Mouse (Mus musculus): Measurements from ENCODE around the gene Ptger2.

Gene Ptger2

DNA sequence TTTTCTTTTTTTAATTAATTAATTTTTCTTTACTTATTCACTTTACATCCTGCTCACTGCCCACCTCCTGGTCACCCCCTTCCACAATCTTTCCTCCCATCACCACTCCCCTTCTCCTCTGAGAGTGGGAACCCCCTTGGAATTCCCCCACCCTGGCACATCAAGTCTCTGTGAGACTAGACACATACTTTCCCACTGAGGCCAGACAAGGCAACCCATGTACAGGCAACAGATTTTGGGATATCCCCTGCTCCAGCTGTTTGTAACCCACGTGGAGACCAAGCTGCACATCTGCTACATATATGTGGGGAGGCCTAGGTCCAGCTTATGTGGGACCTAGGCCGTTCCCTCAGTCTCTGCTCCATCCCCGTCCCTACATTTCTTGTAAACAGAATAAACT lies 46.3 kb downstream of the Ptger2 start:
- Histone ChIP-seq H3K27me3 (ENCODE audit: insufficient read depth, low read length) (no peaks in the 10 kb centered on the region), H3K36me3 (ENCODE audit: insufficient read depth, low read length) (no peaks in the 10 kb centered on the region), H3K9me3 (ENCODE audit: low read length) (no peaks in the 10 kb centered on the region), H3K4me1 (replicated peaks; ENCODE audit: low read depth, low read length) (no peaks in the 10 kb centered on the region), H3K4me3 (replicated peaks; ENCODE audit: low read length) (no peak overlapping the region)
- TF ChIP-seq POU5F1 (IDR thresholded peaks at IDR 0.05; ENCODE audit: borderline replicate concordance, low read length) (no peak), NANOG (IDR thresholded peaks at IDR 0.05; ENCODE audit: borderline replicate concordance, low read length) (no peak), CTCF (conservative IDR thresholded peaks at IDR 0.05; ENCODE audit: low read length) (no peak)

DNA sequence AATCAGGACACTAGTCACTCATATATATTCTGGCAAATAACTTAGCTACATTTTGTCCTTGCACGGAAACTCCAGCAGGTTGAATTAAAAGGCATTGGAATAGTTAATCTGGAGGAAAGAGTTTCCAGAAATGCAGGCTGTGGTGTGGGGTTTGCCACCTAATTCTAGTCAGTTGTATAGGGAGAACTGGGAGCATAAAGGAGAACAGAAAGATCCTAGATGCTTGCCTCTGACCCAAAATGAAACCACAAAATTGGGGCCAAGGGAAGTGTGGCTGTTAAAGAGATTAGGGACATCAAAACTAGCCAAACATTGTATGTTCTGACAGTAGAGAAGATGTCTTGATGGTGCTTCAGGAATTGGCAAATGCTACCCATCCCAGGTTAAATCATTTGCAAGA lies 48.6 kb downstream of the Ptger2 start:
- no peaks in the 10 kb centered on the region for H3K27me3 ChIP-seq (ENCODE audit: insufficient read depth, low read length)
- no peak for TF ChIP-seq NANOG (IDR thresholded peaks at IDR 0.05; ENCODE audit: borderline replicate concordance, low read length)
- H3K4me3 ChIP-seq (replicated peaks; ENCODE audit: low read length), result no peak overlapping the region
- H3K36me3 ChIP-seq (ENCODE audit: insufficient read depth, low read length), result no peaks in the 10 kb centered on the region
- H3K4me1 ChIP-seq (replicated peaks; ENCODE audit: low read depth, low read length), result no peaks in the 10 kb centered on the region
- H3K9me3 ChIP-seq (ENCODE audit: low read length), result no peaks in the 10 kb centered on the region

DNA sequence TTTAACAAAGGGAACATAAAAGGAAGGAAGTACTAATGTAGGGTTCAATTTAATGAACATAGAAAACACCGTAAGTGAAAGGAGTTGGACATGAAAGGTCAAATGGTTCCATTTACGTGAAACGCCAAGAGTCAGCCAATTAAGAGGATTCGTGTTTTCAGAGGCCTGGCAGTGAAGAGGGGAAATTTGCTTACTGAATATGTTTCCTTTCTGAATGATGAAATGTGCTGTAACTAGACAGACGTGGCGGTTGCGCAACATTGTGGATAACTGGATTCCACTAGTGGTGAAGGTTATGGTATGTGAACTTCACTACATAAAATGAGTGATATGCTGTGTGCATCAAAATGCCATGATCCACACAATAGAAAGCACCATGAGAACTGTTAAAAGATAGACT lies 50.1 kb downstream of the Ptger2 start:
- H3K4me3 ChIP-seq (replicated peaks; ENCODE audit: low read length), result no peak overlapping the region
- H3K27me3 ChIP-seq (ENCODE audit: insufficient read depth, low read length), result no peaks in the 10 kb centered on the region
- TF ChIP-seq NANOG (IDR thresholded peaks at IDR 0.05; ENCODE audit: borderline replicate concordance, low read length), result no peak
- no peak for TF ChIP-seq CTCF (conservative IDR thresholded peaks at IDR 0.05; ENCODE audit: low read length)
- TF ChIP-seq POU5F1 (IDR thresholded peaks at IDR 0.05; ENCODE audit: borderline replicate concordance, low read length), result no peak
- no peaks in the 10 kb centered on the region for H3K36me3 ChIP-seq (ENCODE audit: insufficient read depth, low read length)
- H3K4me1 ChIP-seq (replicated peaks; ENCODE audit: low read depth, low read length), result no peaks in the 10 kb centered on the region
- H3K9me3 ChIP-seq (ENCODE audit: low read length), result no peaks in the 10 kb centered on the region

DNA sequence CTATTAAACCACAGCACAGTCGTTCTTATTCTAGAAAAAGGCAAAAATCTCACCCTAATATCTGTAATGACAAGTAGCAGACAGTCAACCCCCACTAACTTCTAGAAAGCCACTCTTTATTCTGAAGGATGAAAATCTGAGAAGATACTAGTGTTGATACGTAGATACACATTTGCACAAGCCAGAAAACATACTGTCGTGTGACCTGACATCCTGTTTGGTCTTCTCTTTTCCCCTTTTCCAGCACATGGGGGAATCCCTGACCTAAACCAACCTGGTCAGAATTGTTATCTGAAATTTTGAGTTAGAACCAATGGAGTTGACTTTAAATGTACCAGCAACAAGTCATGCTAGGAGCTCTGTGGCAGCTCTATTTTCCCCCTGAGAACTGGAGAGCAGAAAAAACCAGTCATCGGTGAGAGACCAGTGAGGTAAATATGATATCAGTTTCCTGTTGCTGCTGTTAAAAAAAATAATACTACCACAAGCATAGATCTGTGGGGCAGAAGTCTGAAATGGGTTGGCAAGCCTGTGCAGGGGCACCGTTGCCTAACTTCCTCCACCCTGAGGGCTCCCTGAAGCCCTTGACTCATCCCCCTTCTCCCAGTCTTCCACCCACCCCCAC lies 53.0 kb downstream of the Ptger2 start:
- Histone ChIP-seq H3K4me1 (replicated peaks; ENCODE audit: low read depth, low read length) (no peaks in the 10 kb centered on the region), H3K36me3 (ENCODE audit: insufficient read depth, low read length) (no peaks in the 10 kb centered on the region), H3K27me3 (ENCODE audit: insufficient read depth, low read length) (no peaks in the 10 kb centered on the region), H3K4me3 (replicated peaks; ENCODE audit: low read length) (no peak overlapping the region), H3K9me3 (ENCODE audit: low read length) (no peaks in the 10 kb centered on the region)
- TF ChIP-seq CTCF (conservative IDR thresholded peaks at IDR 0.05; ENCODE audit: low read length) (no peak), POU5F1 (IDR thresholded peaks at IDR 0.05; ENCODE audit: borderline replicate concordance, low read length) (no peak), NANOG (IDR thresholded peaks at IDR 0.05; ENCODE audit: borderline replicate concordance, low read length) (no peak)

DNA sequence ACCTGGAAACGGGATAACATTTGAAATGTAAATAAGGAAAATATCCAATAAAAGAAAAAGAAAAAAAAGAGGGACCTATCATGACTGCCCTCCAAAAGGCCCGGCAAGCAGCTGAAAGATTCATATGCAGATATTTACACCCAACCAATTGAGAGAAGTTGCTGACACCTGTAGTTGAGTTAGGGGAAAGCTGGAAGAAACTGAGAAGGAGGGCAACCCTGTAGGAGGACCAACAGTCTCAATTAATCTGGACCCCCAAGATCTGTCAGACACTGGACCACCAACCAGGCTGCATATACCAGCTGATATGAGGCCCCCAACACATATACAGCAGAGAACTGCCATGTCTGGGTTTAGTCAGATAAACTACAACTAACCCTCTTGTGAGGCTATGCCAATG lies 60.1 kb downstream of the Ptger2 start:
- no peaks in the 10 kb centered on the region for H3K9me3 ChIP-seq (ENCODE audit: low read length)
- no peaks in the 10 kb centered on the region for H3K4me1 ChIP-seq (replicated peaks; ENCODE audit: low read depth, low read length)
- TF ChIP-seq POU5F1 (IDR thresholded peaks at IDR 0.05; ENCODE audit: borderline replicate concordance, low read length), result no peak
- no peak for TF ChIP-seq CTCF (conservative IDR thresholded peaks at IDR 0.05; ENCODE audit: low read length)
- TF ChIP-seq NANOG (IDR thresholded peaks at IDR 0.05; ENCODE audit: borderline replicate concordance, low read length), result no peak
- H3K4me3 ChIP-seq (replicated peaks; ENCODE audit: low read length), result no peak overlapping the region
- no peaks in the 10 kb centered on the region for H3K36me3 ChIP-seq (ENCODE audit: insufficient read depth, low read length)
- no peaks in the 10 kb centered on the region for H3K27me3 ChIP-seq (ENCODE audit: insufficient read depth, low read length)

DNA sequence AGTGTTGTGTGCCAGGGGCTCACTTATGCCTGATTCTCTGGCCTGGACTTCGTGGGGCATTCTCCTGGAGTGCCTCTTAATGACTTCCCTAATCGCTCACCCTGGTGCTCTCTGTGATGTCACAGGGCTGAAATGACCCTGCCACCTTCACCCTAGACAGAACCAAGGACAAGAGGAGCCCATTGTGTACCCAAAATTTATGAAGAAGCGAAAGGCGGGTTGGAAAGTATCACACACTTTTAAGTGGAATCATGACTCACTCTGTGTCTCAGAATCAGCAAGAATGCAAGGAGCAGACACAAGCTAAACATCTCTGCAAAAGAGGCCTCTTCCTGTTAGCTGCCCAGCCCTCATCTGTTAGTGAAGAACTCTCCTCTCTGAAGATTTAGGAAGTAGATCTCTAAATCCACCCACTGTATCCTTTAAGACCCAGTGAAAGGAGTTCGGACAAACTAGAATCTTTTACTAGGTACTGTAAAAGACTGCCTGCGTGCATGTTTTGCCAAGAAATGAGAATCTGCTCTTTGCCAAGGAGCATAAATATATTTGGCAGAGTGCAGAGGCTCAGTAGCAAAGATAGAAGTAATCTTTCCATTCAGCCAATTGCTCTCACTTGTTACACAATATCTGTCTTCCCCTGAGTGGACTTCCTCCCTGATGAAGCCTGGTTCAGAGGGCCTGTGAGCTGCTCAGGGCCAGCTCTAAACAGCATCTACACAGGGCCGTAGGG lies 61.9 kb downstream of the Ptger2 start:
- TF ChIP-seq CTCF (conservative IDR thresholded peaks at IDR 0.05; ENCODE audit: low read length), result no peak
- TF ChIP-seq POU5F1 (IDR thresholded peaks at IDR 0.05; ENCODE audit: borderline replicate concordance, low read length), result no peak
- no peak for TF ChIP-seq NANOG (IDR thresholded peaks at IDR 0.05; ENCODE audit: borderline replicate concordance, low read length)
- no peaks in the 10 kb centered on the region for H3K9me3 ChIP-seq (ENCODE audit: low read length)
- no peaks in the 10 kb centered on the region for H3K36me3 ChIP-seq (ENCODE audit: insufficient read depth, low read length)
- no peaks in the 10 kb centered on the region for H3K4me1 ChIP-seq (replicated peaks; ENCODE audit: low read depth, low read length)
- no peak overlapping the region for H3K4me3 ChIP-seq (replicated peaks; ENCODE audit: low read length)
- H3K27me3 ChIP-seq (ENCODE audit: insufficient read depth, low read length), result no peaks in the 10 kb centered on the region

DNA sequence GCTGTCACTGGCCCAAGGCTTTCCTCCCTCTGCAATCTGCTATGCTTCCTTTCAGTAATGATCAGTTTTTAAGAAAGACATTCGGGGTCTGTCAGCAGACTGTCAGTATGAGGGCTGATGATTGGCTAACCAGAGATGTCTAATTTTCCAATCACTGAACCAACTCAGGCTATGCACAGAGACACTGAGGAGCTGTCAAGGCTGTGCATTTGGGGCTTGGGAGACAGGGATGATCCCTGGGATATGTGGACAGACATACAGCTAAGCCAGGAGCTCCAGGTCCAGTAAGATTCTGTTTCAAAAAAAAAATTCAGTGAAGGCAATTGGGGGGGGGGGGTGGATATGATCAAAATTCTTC lies 62.4 kb downstream of the Ptger2 start:
- TF ChIP-seq NANOG (IDR thresholded peaks at IDR 0.05; ENCODE audit: borderline replicate concordance, low read length), result no peak
- TF ChIP-seq CTCF (conservative IDR thresholded peaks at IDR 0.05; ENCODE audit: low read length), result no peak
- TF ChIP-seq POU5F1 (IDR thresholded peaks at IDR 0.05; ENCODE audit: borderline replicate concordance, low read length), result no peak
- Histone ChIP-seq H3K27me3 (ENCODE audit: insufficient read depth, low read length) (no peaks in the 10 kb centered on the region), H3K36me3 (ENCODE audit: insufficient read depth, low read length) (no peaks in the 10 kb centered on the region), H3K4me1 (replicated peaks; ENCODE audit: low read depth, low read length) (no peaks in the 10 kb centered on the region), H3K9me3 (ENCODE audit: low read length) (no peaks in the 10 kb centered on the region), H3K4me3 (replicated peaks; ENCODE audit: low read length) (no peak overlapping the region)

DNA sequence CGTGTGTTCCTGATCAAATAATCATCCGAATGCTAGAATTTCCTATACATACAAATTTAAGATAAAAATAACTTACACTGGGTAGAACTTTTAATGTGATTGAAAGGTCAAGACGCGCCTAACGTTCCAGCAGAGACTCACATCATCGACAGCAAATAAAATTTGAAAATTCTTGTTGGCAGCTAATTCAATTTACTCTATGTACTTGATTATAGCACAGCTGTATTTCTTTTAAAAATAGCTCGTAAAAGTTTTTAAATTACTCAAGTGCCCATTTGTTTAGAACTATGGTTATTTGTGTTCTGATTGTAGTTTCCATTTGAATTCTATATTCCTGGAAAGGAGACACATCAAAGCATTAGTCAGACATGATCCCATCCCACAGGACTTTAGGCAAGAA lies 63.1 kb downstream of the Ptger2 start:
- H3K4me3 ChIP-seq (replicated peaks; ENCODE audit: low read length), result no peak overlapping the region
- no peaks in the 10 kb centered on the region for H3K4me1 ChIP-seq (replicated peaks; ENCODE audit: low read depth, low read length)
- no peaks in the 10 kb centered on the region for H3K27me3 ChIP-seq (ENCODE audit: insufficient read depth, low read length)
- H3K9me3 ChIP-seq (ENCODE audit: low read length), result no peaks in the 10 kb centered on the region
- TF ChIP-seq NANOG (IDR thresholded peaks at IDR 0.05; ENCODE audit: borderline replicate concordance, low read length), result no peak
- no peak for TF ChIP-seq CTCF (conservative IDR thresholded peaks at IDR 0.05; ENCODE audit: low read length)
- TF ChIP-seq POU5F1 (IDR thresholded peaks at IDR 0.05; ENCODE audit: borderline replicate concordance, low read length), result no peak
- no peaks in the 10 kb centered on the region for H3K36me3 ChIP-seq (ENCODE audit: insufficient read depth, low read length)

Data from E14TG2a.4 (cell line).